Mouse (Mus musculus): ENCODE results near the gene Frs2. TPM values are rescaled to one million over a fixed set of nuclear protein-coding genes. Genes with fewer than 3 reads are reported as not detected.

Gene Frs2
- polyA plus RNA-seq, 1 experiment from 2014 or later = 16.5 TPM

DNA sequence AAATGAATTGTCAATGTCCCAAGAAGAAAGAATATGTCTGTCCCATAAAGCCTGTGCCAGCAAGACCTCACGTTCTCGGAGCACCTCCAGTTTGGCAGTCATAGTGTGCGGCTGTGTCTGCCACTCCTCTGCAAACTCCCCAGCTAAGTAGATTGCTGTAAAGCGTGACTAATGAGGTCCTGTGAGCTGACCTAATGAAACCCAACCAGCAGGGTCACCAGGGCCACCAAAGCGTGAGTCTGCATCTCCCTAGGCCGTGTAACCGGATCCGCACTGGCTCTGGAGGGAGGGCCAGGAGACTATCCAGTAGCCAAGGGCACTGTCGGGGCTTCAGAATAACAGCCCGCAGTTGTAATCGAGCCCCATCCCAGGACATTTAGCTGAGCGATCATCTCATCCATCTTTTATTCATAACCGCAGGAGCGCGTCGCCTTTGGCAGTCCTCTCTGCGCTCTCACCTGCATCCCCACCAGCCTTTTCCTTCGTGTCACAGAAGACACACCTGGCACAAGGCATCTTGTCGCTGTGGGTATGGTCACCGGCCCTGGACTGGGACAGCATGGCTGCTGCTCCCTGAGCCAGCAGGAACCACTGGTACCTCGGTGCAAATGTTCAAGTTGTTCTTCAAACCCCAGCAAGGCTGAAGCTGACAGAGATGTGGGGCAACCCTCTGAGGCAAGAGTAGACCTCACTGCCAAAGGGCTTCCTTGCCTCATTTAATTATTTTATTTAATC lies 127.1 kb downstream of the Frs2 start:
- H3K9ac ChIP-seq (ENCODE audit: low read depth, low read length) = no peak overlapping the region
- ATAC-seq = no peak; the same call in 1 of the 2 replicates
- WGBS = 21% methylated on average over 21 of the region's 21 CpGs
- H3K4me1 ChIP-seq (ENCODE audit: control insufficient read depth, insufficient read depth, low read depth, low read length) = peaks cover 3% of the 10 kb centered on the region; the same call in 1 of the 2 replicates
- no peak overlapping the region for H3K27ac ChIP-seq (ENCODE audit: low read depth, low read length)
- no peak overlapping the region for H3K4me3 ChIP-seq (ENCODE audit: low read length)
- H3K9me3 ChIP-seq (ENCODE audit: control insufficient read depth, low read length) = no peaks in the 10 kb centered on the region
- H3K4me2 ChIP-seq (ENCODE audit: low read length) = peak overlapping the region; percentile 12; the same call in 1 of the 2 replicates
- no peaks in the 10 kb centered on the region for H3K27me3 ChIP-seq (replicated peaks; ENCODE audit: control insufficient read depth, insufficient read depth, low read length)
- no peaks in the 10 kb centered on the region for H3K36me3 ChIP-seq (ENCODE audit: control insufficient read depth, insufficient read depth, low read length)

Other genes with a start within 250 kb of the Frs2 start
- gene Rab3ip, start 197.8 kb downstream of the Frs2 start, polyA plus RNA-seq (2015; fragmentation: Nextera tagmentation; extraction: Ambion mirVana) = 45.2 and 46.6 TPM in 2 replicates
- not detected in 2 replicates for gene Gm10271, start 175.9 kb downstream of the Frs2 start, polyA plus RNA-seq (2015; fragmentation: Nextera tagmentation; extraction: Ambion mirVana)
- 0.15 and 0.16 TPM in 2 replicates for gene Best3, start 162.2 kb downstream of the Frs2 start, polyA plus RNA-seq (2015; fragmentation: Nextera tagmentation; extraction: Ambion mirVana)
- gene Lrrc10, start 103.2 kb downstream of the Frs2 start, polyA plus RNA-seq (2015; fragmentation: Nextera tagmentation; extraction: Ambion mirVana) = not detected in 2 replicates
- 244 and 245 TPM in 2 replicates for gene Cct2, start 84.7 kb downstream of the Frs2 start, polyA plus RNA-seq (2015; fragmentation: Nextera tagmentation; extraction: Ambion mirVana)
- gene Yeats4, start 76.0 kb upstream of the Frs2 start, polyA plus RNA-seq (2015; fragmentation: Nextera tagmentation; extraction: Ambion mirVana) = 82.9 and 83.3 TPM in 2 replicates
- gene 9530003J23Rik, start 90.2 kb upstream of the Frs2 start, polyA plus RNA-seq (2015; fragmentation: Nextera tagmentation; extraction: Ambion mirVana) = not detected in 2 replicates
- 21.3 and 26.0 TPM in 2 replicates for gene Lyz2, start 133.8 kb upstream of the Frs2 start, polyA plus RNA-seq (2015; fragmentation: Nextera tagmentation; extraction: Ambion mirVana)
- gene Lyz1, start 144.3 kb upstream of the Frs2 start, polyA plus RNA-seq (2015; fragmentation: Nextera tagmentation; extraction: Ambion mirVana) = not detected in 2 replicates
- gene Cpsf6, start 231.5 kb upstream of the Frs2 start, polyA plus RNA-seq (2015; fragmentation: Nextera tagmentation; extraction: Ambion mirVana) = 111 and 128 TPM in 2 replicates